Mouse (Mus musculus) myocyte (in vitro differentiated cells): ENCODE data around the gene Gm960. TPM values are rescaled to one million over a fixed set of nuclear protein-coding genes. Genes with fewer than 3 reads are reported as not detected.

Source experiments
- H3K27me3 ChIP-seq: one replicate; pipeline ENCODE4 v1.6.1; 2011; ENCODE audit not compliant: control insufficient read depth, insufficient read depth, insufficient read length
- H3K36me3 ChIP-seq: one replicate; pipeline ENCODE4 v1.6.1; 2011; ENCODE audit not compliant: control insufficient read depth, insufficient read depth
- H3K4me2 ChIP-seq: one replicate; pipeline ENCODE4 v1.6.1; 2011; ENCODE audit warnings: low read depth, control low read depth
- H3K4me3 ChIP-seq: one replicate; pipeline ENCODE4 v1.5.1; 2011; ENCODE audit warnings: mild to moderate bottlenecking, control low read depth, moderate library complexity
- H3K79me2 ChIP-seq: one replicate; pipeline ENCODE4 v1.6.1; 2011; ENCODE audit not compliant: control insufficient read depth, insufficient read depth
- H3ac ChIP-seq: one replicate; pipeline ENCODE4 v1.6.1; 2011; ENCODE audit not compliant: control insufficient read depth, insufficient read length
- CEBPB ChIP-seq: IDR thresholded peaks from 2 replicates; pipeline ENCODE4 v1.6.1; 2011; ENCODE audit warnings: mild to moderate bottlenecking, moderate library complexity; ENCODE audit not compliant: poor library complexity, insufficient read depth, severe bottlenecking
- E2F4 ChIP-seq: IDR thresholded peaks from one replicate; pipeline ENCODE4 v1.6.1; 2011; ENCODE audit warnings: mild to moderate bottlenecking, control low read depth, moderate library complexity; ENCODE audit not compliant: insufficient read depth
- MAX ChIP-seq: IDR thresholded peaks from one replicate; pipeline ENCODE4 v1.6.1; 2011; ENCODE audit warnings: low read depth, mild to moderate bottlenecking, control low read depth
- MYOD1 ChIP-seq, 3 experiments: IDR thresholded peaks; one replicate each; pipeline ENCODE4 v1.6.1; 2011; ENCODE audit warnings: control low read depth in 2 of 3, low read depth in 2 of 3, mild to moderate bottlenecking in 2 of 3, moderate library complexity in 1 of 3; ENCODE audit not compliant: insufficient read length in 2 of 3, control insufficient read depth in 1 of 3
- MYOG ChIP-seq, 3 experiments: IDR thresholded peaks; one replicate each; pipeline ENCODE4 v1.6.1; 2011; ENCODE audit warnings: control low read depth in 2 of 3, low read depth in 2 of 3, mild to moderate bottlenecking in 2 of 3; ENCODE audit not compliant: insufficient read length in 2 of 3, control insufficient read depth in 1 of 3, insufficient read depth in 1 of 3
- POLR2A ChIP-seq: IDR thresholded peaks from one replicate; pipeline ENCODE4 v1.6.1; 2011; ENCODE audit warnings: low read depth, mild to moderate bottlenecking, control low read depth, moderate library complexity; ENCODE audit not compliant: insufficient read length
- POLR2AphosphoS2 ChIP-seq: IDR thresholded peaks from one replicate; pipeline ENCODE4 v1.6.1; 2011; ENCODE audit warnings: low read depth, control low read depth; ENCODE audit not compliant: insufficient read length
- REST ChIP-seq: IDR thresholded peaks from one replicate; pipeline ENCODE4 v1.6.1; 2011; ENCODE audit warnings: mild to moderate bottlenecking, control low read depth, moderate library complexity; ENCODE audit not compliant: insufficient read depth, insufficient read length
- SRF ChIP-seq: IDR thresholded peaks from one replicate; pipeline ENCODE4 v1.6.1; 2011; ENCODE audit warnings: low read depth; ENCODE audit not compliant: control insufficient read depth, insufficient read length
- TCF12 ChIP-seq: IDR thresholded peaks from one replicate; pipeline ENCODE4 v1.6.1; 2011; ENCODE audit warnings: mild to moderate bottlenecking, control low read depth; ENCODE audit not compliant: poor library complexity, insufficient read depth, severe bottlenecking
- TCF3 ChIP-seq: IDR thresholded peaks from one replicate; pipeline ENCODE4 v1.6.1; 2011; ENCODE audit warnings: low read depth, control low read depth; ENCODE audit not compliant: insufficient read length
- USF1 ChIP-seq: IDR thresholded peaks from one replicate; pipeline ENCODE4 v1.6.1; 2011; ENCODE audit warnings: low read depth, mild to moderate bottlenecking, control low read depth, moderate library complexity
- polyA plus RNA-seq: library from polyadenylated mRNA; unstranded; fragments of >200 nt; fragmentation: generic; extraction: Trizol; gene quantifications from one replicate; pipeline ENCODE4 v1.2.1, GENCODE M21; 2012; ENCODE audit warnings: missing spikeins

Gene Gm960
- polyA plus RNA-seq, 1 experiment = 0.90 TPM

DNA sequence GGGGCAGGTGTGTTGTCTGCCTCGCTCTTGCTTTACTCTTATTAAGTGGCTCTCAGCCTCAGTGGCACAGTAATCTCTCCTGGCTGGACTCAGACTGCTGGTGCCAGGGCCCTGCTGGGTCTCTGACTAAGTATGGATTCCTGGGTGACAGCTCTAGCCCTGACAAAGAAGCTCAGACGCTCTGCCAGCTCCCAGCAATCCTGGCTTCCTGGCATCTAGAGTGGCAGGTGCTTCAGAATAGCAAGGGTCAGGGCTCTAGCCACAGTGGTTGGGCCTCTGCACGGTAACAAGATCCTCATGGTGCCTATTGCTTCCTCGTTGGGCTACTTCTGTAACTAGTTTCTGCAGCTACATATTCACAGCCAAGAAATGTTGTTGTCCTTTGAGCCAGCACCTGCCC, 88.4 kb downstream of the Gm960 start:
- no peaks in the 10 kb centered on the region for H3K36me3 ChIP-seq
- no peaks in the 10 kb centered on the region for H3K79me2 ChIP-seq
- no peaks in the 10 kb centered on the region for H3K27me3 ChIP-seq
- no peak overlapping the region for H3K4me3 ChIP-seq
- no peak overlapping the region for H3ac ChIP-seq
- no peak for TF ChIP-seq CEBPB
- peak in 1 of 3 experiments; percentile 40 for TF ChIP-seq MYOG (IDR thresholded peaks at IDR 0.05; ENCODE audit: control insufficient read depth in 1 of 3, insufficient read depth in 1 of 3, insufficient read length in 2 of 3, low read depth in 2 of 3)
- no peak for TF ChIP-seq TCF3
- no peak for TF ChIP-seq E2F4
- no peak overlapping the region for H3K4me2 ChIP-seq

DNA sequence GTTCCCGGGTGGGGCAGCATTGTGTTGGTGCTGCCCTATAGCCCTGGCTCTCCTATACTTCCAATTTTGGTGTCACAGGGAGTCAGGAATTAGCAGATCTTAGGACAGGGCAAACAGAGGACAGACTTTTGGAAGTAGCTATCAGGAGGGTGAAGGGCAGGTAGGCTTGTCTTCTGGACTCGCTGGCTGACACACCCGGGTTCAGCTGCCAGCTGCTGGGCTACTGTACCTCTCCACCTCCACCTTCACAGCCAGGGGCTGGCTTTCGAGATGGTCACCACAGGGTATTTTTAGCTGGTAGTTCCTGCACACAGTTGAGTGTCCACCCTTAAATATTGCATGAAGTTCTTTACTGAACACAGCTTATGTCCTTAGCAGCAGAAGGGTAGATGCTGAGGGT, 90.0 kb downstream of the Gm960 start:
- TF ChIP-seq MYOD1 (IDR thresholded peaks at IDR 0.05; ENCODE audit: control insufficient read depth in 1 of 3, insufficient read length in 2 of 3, low read depth in 2 of 3) = no peak
- TF ChIP-seq MAX = no peak
- no peak for TF ChIP-seq USF1
- TF ChIP-seq REST = no peak
- TF ChIP-seq E2F4 = no peak
- no peak for TF ChIP-seq SRF
- TF ChIP-seq POLR2AphosphoS2 = no peak
- no peak for TF ChIP-seq POLR2A
- no peak for TF ChIP-seq MYOG (IDR thresholded peaks at IDR 0.05; ENCODE audit: control insufficient read depth in 1 of 3, insufficient read depth in 1 of 3, insufficient read length in 2 of 3, low read depth in 2 of 3)
- no peak for TF ChIP-seq TCF3
- TF ChIP-seq TCF12 = no peak
- no peak for TF ChIP-seq CEBPB
- H3K4me2 ChIP-seq = no peak overlapping the region
- H3K36me3 ChIP-seq = no peaks in the 10 kb centered on the region
- no peaks in the 10 kb centered on the region for H3K79me2 ChIP-seq
- no peaks in the 10 kb centered on the region for H3K27me3 ChIP-seq
- H3K4me3 ChIP-seq = no peak overlapping the region
- H3ac ChIP-seq = no peak overlapping the region

DNA sequence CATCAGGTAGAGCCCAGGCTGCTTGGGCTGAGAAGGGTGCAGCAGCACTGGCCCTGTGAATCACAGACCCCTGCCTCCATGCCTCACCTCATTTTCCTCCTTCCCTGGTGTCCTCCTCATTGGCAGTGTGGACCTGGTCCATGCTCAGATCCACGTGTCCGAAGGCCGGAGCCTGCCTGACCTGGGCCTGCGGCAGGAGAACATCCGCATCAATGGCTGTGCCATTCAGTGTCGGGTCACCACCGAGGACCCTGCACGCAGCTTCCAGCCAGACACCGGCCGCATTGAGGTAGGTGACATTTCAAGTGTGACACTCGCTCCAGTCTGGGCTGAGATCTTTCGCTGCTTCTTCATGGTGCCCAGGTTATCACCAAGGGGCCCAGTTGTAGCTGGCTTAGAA, 91.1 kb downstream of the Gm960 start:
- TF ChIP-seq MYOD1 (IDR thresholded peaks at IDR 0.05; ENCODE audit: control insufficient read depth in 1 of 3, insufficient read length in 2 of 3, low read depth in 2 of 3) (no peak), POLR2A (no peak), USF1 (no peak)
- no peaks in the 10 kb centered on the region for H3K36me3 ChIP-seq
- H3K27me3 ChIP-seq = no peaks in the 10 kb centered on the region
- no peak overlapping the region for H3K4me2 ChIP-seq
- H3ac ChIP-seq = no peak overlapping the region
- no peaks in the 10 kb centered on the region for H3K79me2 ChIP-seq
- H3K4me3 ChIP-seq = no peak overlapping the region

DNA sequence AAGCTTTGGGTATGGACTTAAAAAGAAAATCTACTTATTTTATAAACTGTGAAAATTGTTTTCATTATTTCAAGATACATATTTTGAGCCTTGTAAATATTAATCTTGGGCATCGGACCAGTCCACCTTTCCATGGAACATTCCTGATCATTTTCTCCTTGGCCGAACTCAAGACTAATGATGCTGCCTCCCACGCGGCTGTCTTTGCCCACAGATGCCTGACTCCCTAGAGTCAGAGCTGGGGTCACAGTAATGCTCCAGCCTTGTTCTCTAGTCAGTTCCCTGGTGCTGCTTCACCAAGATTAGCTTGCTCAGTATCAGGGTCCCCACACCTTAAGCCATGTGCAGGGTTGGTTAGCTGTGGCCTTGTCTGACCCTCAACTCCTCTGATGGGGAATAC, 92.8 kb downstream of the Gm960 start:
- Histone ChIP-seq H3K36me3 (no peaks in the 10 kb centered on the region), H3K4me2 (no peak overlapping the region), H3K4me3 (no peak overlapping the region), H3K79me2 (no peaks in the 10 kb centered on the region), H3ac (no peak overlapping the region), H3K27me3 (no peaks in the 10 kb centered on the region)
- TF ChIP-seq USF1 (no peak), POLR2AphosphoS2 (no peak), SRF (no peak), TCF12 (no peak), REST (no peak), POLR2A (no peak), MYOG (IDR thresholded peaks at IDR 0.05; ENCODE audit: control insufficient read depth in 1 of 3, insufficient read depth in 1 of 3, insufficient read length in 2 of 3, low read depth in 2 of 3) (no peak), CEBPB (no peak), TCF3 (no peak), MYOD1 (IDR thresholded peaks at IDR 0.05; ENCODE audit: control insufficient read depth in 1 of 3, insufficient read length in 2 of 3, low read depth in 2 of 3) (no peak), MAX (no peak)

GRCm38 (mm10) chr19:4603801-4604723, 94.4 kb downstream of the Gm960 start:
- Histone ChIP-seq H3ac (no peak overlapping the region), H3K79me2 (no peaks in the 10 kb centered on the region), H3K36me3 (no peaks in the 10 kb centered on the region), H3K4me3 (no peak overlapping the region), H3K4me2 (peak overlapping the region; percentile 15), H3K27me3 (no peaks in the 10 kb centered on the region)
- TF ChIP-seq MYOD1 (IDR thresholded peaks at IDR 0.05; ENCODE audit: control insufficient read depth in 1 of 3, insufficient read length in 2 of 3, low read depth in 2 of 3) = peak in 1 of 3 experiments; percentile 6
- no peak for TF ChIP-seq TCF3
